Mouse (Mus musculus): ENCODE results near the gene Adamtsl1.

Adamtsl1 gene

DNA sequence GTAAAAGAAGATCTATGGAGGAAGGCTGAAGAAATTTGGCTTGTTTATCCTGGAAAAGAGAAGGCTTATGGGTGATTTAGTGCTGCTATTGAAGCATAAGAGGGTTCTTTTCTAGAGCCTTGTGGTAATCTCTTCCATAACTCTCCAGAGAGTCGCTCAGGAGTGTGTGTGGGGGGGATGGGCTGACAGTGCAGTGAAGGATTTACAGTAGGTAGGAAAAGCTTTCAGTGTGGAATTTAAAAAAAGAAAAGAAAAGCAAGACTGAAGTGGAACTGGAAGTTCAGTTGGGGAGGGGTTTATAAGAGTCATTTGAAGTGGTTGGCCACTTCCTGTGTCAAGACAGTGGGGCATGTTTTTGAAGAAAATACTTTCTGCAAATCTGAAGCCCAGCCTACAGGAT is 155.8 kb downstream of the Adamtsl1 start:
- no peak for DNase-seq (ENCODE audit: low read depth, low spot score)

DNA sequence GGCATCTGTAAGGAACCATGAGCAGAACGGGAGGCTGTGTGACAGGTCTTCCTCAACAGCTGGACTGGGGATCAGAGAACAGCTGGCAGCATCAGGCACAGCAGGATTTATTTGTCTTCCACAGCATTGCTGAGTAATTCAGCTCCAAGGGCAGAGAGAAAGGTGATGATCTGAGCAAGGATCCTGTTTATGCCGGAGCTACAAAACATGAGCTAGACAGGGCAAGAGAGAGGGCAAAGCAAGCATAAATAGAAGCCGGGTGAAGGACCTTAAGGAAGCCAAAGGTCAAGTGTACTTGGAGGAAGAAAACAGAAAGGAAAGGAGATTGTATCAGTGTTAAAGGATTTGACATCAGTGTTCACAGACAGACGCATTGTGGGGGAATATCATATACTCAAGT is 158.3 kb downstream of the Adamtsl1 start:
- DNase-seq (ENCODE audit: low read depth, low spot score) = no peak

DNA sequence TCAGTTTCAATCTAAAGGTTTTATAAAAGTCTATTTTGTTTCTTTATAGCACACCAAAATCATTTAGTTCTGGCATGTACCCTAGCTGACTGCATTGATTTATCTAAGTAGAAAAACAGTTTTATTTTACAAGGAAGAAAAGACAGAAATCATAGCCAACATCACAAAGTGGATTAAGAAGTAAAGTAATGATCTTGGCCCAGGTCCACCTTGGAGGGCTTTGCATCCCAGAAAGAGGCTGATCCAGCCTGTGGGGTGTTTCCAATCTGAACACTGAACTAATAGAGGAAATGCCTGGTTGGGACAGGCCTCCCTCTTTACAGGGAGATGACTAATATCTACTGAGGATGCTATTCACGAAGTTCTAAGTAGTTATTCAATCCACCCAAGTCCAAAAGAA is 163.6 kb downstream of the Adamtsl1 start:
- no peak for DNase-seq (ENCODE audit: low read depth, low spot score)

DNA sequence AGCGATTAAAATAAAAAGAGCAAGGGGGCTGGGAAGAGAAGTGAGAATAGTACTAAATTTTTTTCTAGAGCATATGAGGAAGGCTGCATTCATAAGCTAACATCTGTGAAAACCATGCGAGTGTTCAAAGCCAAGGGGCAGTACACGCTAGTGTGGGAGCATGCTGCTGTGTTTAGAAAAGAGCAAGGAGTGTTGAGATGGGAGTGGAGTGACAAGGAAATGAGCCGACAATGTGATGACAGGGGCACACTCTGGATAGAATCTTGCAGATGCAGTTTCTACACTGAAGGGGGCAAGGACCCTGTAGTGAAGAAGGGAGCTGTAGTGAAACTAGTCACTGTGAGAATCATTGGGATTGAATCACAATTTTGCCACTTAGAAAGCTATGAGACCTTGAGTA is 172.2 kb downstream of the Adamtsl1 start:
- DNase-seq (ENCODE audit: low read depth, low spot score) = no peak

DNA sequence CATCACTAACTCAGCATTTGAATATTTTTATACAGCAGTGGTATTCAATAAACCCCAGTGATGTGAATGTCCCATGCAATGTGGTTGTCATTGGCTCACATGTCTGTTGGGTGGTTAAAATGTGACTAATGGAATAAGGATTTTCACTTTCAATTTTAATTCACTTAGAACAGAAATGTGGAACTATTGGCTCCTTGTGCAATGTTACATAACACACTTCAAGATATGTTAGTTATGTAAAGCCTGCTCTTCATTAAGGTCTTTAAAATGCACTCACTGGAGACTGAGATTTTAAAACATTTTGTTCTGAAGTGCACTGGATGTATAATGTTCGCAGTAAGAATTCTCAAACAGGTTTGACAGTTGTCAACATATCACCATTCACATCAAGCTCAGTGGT is 181.3 kb downstream of the Adamtsl1 start:
- DNase-seq (ENCODE audit: low read depth, low spot score) = no peak

DNA sequence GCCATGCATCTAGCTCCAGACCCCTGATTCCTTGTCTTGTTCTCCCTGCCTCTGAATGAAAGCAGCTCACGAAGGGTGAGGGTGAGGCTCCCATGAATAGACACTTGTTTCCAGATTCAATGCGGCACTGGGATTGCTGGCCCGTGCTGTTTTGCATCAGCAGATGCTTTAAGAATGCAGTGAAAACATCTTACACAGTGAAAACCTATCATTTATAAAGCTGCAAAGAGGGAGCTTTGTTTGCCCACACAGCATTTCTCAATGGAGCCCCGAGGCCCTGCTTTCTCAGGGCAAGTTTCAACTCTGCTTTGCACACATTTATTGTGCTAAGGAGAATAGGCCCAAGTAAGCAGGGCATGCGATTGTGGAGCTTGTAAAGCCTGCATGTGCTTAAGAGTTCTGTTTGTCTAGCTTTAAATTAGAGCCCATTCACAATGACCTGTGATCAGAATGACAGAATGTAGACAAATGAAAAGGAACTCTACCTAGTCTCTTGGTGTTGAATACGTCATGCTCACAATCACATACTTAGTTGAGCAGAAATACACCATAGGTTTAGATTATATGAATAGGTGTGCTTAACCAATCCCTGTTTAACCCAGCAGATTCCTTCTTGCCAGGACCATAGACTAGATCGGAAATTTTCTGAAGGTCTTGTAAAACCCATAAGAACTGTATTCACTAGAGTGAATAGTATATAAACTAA is 193.5 kb downstream of the Adamtsl1 start:
- no peak for DNase-seq (ENCODE audit: low read depth, low spot score)

DNA sequence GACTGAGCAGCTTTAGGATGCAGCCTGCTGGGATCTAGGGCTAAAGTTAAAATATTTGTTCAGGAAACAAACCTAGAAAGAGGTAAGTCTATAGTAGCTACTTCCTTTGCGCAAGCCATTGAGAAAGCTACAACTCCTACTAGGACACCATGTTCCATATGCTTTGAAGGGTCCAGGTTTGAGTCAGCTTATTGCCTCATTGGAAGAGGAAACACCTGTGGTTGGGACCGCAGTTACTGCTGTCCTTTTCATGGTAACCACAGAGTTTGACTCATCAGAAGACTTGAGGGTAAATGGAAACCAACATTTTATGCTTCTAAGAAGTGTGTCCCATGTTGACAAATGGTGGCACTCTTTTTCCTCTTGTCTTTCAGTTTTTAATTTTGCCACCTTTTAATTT is 195.7 kb downstream of the Adamtsl1 start:
- DNase-seq (ENCODE audit: low read depth, low spot score) = no peak

DNA sequence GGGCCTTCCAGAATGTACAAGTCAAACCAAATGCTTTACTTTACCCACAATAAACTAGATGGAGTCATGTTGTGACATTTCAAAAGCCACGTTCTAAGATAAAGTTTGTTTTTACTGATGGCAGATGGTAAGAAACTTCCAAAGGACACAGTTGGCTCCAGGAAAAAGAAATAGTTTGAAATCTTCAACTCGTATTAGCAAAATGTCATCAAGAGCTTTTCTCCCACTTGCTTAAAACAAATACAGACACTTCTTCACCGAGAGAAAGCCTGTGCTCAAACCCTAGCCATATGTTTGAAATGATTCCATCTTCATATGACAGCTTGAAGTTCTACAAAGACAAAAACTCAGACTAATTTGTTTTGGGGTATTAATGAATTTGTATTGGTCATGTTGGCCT is 211.0 kb downstream of the Adamtsl1 start:
- peak; percentile 35 for DNase-seq (ENCODE audit: low read depth, low spot score)

DNA sequence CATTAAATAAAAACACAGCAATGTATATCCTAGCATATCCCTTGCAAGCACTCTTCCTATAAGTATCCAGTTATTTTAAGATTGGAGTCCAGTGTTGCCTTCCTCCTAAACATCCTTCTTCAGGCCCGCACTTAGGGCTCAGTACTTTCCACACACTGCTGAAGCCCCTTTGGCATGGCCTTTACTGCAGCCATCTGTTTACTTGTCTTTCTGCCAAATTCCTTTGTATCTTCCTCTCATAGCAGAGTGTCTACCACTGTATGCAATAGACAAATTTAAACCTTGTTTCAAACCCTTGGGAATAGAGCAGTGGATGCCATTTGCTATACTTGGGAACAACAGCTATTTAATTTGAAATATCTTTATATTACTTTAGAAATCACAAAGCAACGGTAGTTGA is 213.8 kb downstream of the Adamtsl1 start:
- DNase-seq (ENCODE audit: low read depth, low spot score) = no peak

DNA sequence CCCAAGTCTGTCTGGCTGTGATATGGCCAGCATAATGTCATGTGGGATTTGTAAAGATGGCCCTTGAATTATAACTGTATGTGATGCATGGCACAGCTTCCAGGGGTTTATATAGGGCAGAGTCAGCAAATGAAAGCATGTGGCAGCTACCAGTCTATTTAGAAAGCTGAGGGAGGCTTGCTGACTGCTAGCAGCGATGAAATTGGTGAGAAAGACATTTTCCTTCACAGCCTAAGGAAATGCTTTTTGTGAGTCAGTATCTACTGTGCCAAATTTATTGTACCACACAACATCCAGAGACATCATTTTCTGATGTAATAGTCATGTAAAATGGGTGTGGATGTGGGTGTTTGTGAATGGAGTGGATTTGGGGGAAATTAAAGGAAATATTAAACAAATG is 214.4 kb downstream of the Adamtsl1 start:
- DNase-seq (ENCODE audit: low read depth, low spot score) = peak; percentile 47

DNA sequence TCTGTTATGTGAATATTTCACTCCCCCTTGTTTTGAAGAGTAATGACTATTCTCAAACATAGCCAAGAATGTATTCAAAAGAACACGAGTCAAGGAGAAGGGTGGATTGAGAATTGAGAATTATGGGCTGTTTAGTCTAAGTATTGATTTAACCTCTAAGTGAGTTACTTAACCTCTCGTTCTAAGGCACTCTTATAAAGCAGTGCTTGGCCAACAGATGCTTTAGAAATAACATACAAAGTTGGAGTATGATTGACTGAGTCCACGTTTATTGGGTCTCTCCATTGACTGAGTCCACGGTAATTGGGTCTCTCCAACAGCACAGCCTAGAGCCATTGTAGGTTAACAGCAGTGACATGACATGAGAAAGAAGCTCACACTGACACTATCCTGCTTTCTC is 226.5 kb downstream of the Adamtsl1 start:
- no peak for DNase-seq (ENCODE audit: low read depth, low spot score)

DNA sequence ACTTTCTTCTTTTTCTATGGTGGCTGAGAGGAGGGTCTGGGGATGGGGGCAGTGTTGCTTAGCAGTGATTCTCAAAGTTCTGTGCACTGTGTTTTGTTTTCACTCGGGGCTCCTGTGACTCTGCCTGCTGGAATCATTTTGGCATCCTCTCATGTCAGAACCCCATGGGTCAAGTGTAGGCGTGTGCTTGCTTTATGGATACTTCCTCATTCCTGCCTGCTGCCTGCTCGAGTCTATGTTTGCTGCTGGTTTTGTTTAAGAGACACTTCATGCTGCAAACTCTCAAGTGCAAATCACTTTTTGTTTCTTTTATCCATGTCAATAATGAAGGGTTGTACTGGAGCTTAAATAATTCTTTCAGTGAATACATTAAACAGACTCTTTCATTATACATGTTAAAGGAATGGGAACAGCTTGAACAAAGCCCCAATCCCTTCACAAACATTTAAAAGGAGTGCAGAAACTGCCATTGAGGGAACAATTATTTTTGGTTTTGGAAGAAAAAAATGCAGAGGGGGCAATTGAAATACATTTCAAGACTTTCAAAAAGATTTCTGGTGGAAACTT is 227.9 kb downstream of the Adamtsl1 start:
- no peak for DNase-seq (ENCODE audit: low read depth, low spot score)

DNA sequence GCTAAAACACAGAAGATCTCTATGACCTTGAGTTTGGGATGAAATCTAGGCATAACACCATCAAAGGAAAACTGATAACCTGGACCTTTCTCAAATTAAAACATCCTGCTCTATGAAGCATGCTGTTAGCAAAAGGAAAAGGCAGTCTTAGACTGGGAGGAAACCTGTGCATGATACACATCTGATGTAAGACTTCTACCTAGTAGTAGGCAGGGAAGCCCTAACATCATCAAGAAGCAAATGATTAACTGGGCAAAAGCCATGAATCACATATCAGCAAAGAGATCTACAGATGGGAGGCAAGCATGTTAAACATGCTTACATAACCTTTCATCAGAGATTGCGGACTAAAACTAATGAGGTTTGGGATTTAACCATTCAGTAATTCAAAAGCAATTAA is 229.5 kb downstream of the Adamtsl1 start:
- no peak for DNase-seq (ENCODE audit: low read depth, low spot score)

DNA sequence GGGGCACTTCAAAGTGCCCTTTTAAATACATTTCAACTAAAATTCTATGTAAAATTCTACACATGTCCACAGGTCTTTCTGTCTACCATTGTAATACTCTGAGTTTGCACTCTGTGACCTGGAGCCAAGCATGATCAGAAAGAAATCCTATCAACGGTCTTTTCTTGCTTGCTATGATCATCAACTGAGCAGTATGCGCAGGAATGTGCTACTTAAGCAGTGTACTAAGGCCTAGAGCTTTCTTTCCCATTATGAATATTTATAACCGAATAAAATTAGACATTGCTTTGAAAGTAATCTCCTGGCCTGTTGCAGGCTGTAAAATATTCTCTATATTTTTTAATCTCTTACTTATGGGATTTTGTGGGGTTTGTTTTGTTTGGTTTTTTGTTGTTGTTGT is 248.7 kb downstream of the Adamtsl1 start:
- no peak for DNase-seq (ENCODE audit: low read depth, low spot score)

DNA sequence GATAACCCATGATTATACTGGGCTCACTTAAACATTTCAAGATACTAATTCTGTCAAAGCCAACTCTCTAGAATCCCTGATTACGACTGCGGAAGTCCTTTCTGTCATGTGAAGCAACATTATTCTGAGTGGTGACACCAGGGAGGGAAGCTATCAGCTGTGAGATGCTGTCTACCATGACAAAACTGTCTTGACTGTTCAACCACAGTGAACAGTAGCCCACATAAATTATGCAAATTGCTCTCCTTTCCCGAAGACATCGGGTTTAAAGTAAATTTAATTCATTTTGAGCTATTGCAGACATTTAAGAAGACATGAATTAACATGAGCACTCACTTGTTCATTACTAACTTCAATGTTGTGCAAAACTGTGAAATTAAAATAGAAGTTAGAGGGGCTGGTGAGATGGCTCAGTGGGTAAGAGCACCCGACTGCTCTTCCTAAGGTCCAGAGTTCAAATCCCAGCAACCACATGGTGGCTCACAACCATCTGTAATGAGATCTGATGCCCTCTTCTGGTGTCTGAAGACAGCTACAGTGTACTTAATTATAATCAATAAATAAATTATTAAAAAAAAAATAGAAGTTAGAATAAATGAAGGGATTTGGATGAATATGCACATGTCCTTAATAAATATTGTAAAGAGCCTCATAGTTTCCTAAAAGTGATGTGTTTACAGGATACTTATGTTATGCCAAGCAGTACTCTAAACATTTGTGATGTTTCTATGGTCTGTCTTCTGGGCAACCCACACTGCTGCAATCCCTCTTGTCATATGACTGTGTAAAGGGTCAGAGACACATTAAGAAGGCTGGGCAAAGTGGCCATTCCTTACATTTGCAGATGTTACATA is 249.4 kb downstream of the Adamtsl1 start:
- no peak for DNase-seq (ENCODE audit: low read depth, low spot score)

DNA sequence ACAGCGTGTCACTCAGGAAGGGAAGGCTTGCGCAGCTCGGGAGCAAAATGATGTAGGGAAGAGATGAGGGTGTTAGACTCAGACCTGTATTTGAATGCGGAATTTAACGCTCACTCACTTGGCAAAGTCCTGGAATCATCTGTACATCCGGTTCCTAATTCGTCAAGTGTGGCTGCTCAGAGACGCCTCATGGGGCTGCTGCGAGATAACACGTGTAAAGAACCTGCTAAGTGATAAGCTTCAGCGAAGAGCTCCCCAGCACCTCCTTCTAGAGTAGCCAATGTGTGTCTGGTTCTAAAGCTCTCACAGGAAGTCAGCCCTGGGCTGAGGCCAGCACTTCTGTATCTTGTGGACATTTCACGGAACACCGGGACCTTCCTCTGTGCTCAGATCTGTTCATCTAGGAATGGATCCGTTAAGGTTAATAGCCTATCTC is 250.1 kb downstream of the Adamtsl1 start:
- DNase-seq (ENCODE audit: low read depth, low spot score) = no peak

DNA sequence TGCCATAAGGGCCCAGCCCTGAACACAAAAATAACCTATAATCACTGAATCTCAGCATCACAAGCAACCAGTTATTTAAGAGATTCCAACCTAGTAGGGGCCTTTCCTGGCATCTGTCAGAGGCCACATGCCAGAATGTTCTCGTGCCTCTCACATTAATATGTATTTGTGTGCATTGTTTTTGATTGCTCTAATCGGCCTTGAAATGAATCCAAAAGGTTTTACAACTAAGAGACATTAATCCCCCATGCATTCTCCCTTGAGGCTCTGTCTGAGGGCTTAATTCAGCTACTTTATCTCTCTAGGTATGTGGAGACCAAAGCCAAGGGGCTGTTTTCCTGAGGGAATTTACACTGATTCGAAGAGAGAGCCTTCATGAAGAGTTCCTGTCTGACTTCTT is 250.5 kb downstream of the Adamtsl1 start:
- no peak for DNase-seq (ENCODE audit: low read depth, low spot score)

DNA sequence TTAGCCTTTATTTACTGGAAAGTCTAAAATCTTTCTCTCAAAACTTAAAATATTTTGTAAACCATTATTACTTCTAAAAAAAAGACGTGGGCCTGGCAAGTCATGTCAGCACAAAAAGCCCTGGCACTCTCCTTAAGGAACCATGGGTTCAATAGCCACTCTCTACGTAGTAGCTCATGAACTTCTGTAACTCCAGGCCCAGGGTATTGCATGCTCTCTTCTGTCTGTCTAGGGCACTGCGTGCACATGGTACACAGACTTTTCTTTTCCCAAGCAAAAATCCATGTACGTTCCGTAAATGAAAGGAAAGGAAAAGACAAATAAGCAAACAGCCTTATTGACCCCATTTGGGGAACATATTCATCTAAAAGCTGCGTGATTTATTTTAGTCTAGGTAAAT is 253.7 kb downstream of the Adamtsl1 start:
- no peak for DNase-seq (ENCODE audit: low read depth, low spot score)

DNA sequence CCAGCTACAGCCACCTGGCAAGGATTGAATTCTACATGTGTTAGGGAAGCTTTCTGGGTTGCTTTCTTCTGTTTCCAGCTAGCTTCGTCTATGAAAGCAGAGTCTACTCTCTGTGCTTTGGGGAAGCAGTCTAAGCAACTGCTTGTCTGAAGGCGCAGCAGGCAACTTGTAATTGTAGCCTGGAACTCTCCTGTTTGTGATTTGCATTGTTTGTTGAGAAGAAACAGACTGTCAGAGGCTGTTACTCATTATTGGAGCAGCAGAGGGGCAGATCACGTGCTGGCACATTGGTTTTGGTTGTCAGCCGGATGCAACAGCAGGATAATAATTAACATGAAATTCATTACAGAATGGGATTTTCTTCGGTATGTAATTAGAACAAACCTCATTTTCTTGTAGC is 254.1 kb downstream of the Adamtsl1 start:
- DNase-seq (ENCODE audit: low read depth, low spot score) = peak; percentile 31

DNA sequence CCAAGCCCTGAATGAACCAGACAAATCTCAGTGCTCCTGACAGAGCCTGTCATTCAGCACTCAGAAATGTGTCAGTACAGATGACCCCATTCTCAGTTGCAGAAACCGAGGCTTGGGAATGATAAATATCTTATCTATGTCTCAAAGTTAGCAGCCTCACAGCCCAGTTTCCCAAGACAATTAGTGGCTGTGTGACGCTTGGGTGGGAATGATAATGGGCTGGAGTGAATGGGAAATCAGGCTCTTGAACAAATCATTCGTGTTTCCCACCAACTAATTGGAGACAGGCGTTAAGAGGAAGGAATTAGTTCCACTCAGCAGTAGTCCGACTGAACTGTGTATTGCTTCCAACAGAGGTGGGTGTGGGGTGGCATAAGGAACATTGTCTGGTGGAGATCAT is 268.5 kb downstream of the Adamtsl1 start:
- no peak for DNase-seq (ENCODE audit: low read depth, low spot score)

DNA sequence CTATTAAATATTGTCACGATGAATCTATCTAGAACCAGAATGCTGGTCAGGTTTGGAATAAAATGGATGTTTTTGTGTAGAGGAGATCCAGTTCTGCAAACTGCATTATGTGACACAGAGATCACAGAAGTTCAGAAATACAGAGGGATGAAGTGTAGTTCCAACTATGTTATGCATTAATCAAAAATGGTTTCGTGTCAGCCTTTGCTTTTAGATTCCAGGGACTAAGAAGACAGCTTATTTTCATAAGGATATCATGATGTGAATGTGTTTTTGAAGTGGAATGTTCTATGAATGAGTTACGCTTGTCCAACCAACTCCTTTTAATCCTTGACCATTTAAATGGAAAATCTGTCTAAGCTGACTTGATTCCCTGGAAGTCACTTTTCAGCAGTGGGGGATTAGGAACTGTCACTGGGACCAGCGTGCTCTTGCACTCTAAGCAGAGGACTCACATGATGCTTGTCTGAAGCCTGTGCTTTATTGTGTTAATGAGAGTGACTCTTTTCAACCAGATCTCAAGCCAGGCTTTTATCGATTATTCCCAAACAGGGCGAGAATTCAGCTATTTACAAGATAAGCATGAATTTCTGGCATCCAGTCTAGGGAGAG is 269.9 kb downstream of the Adamtsl1 start:
- no peak for DNase-seq (ENCODE audit: low read depth, low spot score)

DNA sequence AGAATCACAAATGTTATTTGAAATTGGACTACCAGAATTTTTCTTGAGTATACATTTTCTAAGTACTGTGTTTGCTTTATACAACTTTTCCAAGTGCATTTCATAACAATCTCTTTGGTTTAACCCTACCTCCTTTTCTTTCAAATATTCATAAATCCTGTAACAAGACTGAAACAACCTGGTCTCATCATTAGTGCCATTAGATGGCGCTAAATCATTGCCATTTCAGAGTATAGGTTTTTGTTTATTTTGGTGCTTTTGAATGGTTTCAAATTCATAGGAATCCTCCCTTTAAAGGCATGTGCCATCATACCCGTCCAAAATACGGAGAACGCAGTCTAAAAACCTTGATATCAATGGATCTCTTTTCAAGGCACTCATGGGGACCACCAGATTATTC is 270.5 kb downstream of the Adamtsl1 start:
- no peak for DNase-seq (ENCODE audit: low read depth, low spot score)

Data from telencephalon, adult 2 months (tissue).